Mouse (Mus musculus): Measurements from ENCODE around the gene Mid2. TPM values are rescaled to one million over a fixed set of nuclear protein-coding genes. Genes with fewer than 3 reads are reported as not detected.
"Not testable (repeated sequence)": the region's sequence is repeated elsewhere in the genome, so short reads cannot be mapped to it uniquely, and the experiment has no call there.

Gene Mid2
- 10 to 100 TPM; 28.4 to 31.0 TPM for total RNA-seq (2021)

DNA sequence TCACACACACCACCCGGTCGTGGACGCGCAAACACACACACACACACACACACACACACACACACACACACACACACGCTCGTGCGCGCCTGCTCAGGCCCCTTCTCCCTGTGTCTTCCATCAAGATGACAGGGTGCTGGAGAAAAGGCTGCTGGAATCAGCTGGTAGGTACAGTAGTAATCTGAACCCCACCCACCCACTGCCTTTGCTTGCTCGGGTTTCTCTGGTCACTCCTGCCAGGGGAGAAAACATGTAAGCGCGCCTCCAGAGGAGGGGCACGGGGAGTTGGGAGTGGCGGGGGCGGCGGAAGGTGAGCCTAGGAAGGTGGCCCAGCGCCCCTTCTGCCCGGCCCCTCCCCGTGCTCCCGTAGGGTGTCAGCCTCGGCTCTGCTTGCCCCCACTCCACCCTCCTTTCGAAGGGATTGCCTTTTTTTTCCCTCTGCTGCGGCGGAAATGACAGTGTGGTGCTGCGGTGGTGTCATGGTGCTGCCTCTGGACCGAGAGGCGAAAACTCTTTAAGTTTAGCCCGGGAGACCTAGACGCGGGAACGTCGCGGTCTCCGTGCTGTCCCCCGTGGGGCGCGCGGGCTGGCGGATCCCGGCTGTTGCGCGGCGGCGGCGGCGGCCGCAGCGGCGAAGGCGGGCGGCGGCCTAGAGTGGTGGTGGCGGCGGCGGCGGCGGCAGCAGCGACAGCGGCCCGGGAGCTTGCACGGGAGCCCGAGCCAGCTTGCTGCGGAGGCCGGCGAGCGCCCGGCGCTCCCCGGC is at the start of gene Mid2:
Gene Mid2, plus strand, starts transcription at position 121 of the 763 bp plus-strand sequence.
- peak; percentile 46 for DNase-seq

DNA sequence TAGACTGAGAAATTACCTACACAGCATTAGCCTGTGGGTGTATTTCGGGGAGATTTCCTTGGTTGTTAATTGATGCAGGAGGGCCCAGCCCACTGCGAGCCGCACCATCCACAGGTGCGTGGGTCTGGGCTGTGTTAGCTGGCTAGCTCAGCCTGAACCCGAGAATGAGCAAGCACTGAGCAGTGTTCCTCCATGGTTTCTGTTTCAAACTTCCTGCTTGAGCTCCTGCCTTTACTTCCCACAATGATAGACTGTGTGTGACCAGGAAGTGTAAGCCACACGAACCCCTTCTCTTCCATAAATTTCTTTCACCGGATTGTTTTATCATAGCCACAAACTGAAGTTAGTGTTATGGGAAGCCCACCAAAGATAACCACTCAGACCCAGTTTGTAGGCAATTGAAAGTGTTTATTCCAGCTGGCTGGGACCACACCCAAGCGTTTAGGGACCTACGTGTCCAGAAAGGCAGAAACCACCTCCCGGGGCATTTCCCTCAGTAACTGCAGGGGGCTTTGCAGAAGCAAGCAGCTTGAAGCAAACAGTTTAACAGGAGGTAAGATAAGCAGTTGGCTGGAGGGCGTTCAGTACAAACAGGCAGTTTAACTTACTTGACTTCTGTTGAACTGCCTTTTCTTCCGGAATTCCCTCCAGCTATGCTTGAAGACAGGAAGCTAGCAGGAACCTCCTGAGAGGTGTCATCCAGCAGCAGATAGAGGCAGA is 39.4 kb upstream of the Mid2 start:
- DNase-seq, result no peak

DNA sequence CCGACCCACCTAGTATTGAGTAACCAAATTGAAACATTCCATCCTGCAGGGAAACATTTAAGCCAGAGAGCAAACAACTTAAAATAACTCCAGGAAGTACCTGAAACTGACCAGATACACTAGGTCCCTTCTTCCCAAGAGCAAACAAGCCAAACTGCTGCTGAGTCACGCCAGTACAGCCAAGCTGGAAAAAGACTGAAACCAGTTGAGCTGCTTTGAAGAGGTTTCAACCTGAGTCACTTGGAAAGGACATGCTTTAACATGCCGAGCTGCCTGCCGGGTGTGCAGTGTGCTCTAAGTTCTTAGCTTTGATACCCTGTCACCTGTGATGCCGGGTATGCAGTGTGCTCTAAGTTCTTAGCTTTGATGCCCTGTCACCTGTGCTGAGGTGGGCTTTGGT is 26.4 kb upstream of the Mid2 start:
- DNase-seq, result no peak

DNA sequence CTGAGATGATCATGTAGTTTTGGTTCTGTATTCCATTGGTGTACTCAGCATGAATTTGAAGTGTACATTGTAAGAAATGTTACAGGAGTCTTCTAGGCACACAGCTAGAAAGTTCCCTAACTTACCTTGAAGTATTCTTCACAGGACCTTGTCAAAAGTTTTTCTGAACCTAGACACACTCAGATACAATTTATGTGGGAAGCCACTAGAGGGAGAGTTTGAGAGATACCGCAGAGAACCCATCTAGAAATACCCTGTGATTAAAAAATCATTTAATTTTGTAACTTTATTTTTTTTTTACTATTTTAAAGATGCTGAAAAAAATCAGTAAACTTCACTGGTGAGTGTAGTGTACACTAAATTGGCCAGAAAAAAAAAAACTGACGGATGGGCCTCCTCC is 24.8 kb upstream of the Mid2 start:
- DNase-seq, result no peak

DNA sequence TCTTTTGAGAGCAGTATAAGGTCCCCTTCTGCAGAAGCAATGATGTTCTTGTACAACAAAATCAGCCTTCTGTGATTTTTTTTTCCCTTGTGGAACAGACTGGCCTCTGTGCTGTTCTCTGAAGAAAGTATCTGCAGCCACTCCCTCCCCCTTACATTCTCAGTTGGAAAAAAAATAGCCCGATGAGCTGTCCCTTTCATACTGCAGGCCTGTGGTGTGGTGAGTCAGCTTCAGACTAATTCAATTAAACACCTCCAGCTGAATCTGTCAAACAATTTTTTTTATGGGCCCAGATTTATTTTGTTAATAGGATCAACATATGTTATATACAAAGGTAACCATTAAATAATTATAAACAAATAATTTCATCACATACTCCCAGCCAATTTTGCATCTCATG is 3.7 kb upstream of the Mid2 start:
- DNase-seq, result no peak

DNA sequence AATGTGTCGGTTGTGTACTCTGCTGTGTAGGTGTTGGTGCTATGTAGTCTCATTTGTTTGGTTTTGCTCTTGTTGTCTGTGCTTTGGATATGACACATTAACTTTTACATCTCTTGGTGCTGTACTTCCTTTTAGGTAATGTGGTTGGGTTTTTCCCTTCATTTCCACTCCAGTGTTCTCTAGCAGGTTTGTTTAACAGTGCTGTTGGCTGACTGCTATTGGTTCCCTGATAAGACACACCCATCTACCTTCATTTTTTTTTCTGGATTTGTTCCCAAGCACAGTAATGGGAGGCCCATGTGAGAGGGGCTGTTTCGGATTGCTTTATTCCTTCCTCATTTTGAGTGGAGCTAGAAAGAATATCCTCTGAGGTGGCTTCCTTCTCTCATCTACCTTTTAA is 883 bp upstream of the Mid2 start:
- no peak for DNase-seq

DNA sequence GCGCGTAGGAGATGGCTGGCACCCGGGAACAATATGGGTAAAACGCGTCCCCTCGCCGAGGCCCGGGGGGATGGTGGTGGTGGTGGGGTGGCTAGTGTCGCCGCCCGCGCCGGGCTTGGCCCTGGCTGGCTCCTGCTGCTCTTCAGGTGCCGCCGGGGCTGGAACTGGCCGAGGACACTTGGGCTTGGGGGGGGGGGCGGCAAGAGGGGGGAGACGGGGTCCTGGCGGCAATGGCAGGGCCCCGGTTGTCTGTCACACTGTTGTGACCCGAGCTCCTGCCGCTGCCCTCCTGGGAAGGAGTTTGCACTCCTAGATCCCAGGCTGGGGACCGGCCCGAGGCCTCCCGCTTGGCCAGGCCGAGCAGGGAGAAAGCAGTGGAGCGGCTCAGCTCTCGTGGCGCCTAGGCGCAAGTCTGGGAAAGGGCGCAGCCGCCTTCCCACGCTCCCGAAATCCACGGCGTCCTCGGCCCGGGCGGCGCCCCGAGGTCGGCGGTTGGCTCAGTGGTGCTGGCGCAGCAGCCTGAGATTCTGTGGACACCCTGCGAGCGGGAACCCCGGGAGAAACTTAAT is 927 bp downstream of the Mid2 start:
- DNase-seq, result peak; percentile 45

DNA sequence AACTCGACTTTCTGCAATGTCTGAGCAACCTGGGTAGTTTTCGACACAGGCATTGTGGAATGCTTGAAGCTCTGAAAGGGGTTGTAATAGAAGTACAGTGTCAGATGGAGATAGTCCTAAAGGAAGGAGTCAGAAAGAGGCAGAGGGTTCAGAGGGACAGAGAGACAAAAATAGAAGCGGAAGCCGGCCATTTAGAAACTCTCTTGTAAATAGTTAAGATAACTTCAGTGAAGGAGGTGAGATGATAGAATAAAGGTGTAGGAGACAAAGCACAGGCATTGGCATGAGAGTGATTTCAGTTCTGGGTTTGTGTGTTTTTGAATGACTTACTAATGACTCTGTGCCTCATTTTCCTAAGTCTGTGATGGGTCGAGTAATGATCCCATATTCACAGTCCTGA is 11.0 kb downstream of the Mid2 start:
- no peak for DNase-seq

DNA sequence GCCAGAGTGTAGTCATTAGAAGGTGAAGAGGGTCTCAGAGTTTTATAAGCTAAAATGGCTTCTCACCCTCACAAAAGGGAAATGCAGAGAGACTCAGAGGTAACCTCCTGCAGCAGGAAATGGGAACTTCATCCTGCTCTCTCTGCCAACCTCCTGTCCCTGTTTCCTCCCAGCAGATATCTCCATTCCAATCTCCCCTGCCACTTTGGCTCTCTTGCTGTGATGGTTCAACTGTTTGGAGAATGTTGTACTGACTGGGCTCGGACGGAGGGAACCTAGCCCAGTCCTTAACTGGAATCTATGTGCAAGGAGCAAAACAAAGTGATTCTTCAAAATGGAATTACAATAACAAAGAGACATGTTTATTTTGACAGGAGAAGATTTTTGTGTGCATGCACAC is 23.9 kb downstream of the Mid2 start:
- DNase-seq, result no peak

DNA sequence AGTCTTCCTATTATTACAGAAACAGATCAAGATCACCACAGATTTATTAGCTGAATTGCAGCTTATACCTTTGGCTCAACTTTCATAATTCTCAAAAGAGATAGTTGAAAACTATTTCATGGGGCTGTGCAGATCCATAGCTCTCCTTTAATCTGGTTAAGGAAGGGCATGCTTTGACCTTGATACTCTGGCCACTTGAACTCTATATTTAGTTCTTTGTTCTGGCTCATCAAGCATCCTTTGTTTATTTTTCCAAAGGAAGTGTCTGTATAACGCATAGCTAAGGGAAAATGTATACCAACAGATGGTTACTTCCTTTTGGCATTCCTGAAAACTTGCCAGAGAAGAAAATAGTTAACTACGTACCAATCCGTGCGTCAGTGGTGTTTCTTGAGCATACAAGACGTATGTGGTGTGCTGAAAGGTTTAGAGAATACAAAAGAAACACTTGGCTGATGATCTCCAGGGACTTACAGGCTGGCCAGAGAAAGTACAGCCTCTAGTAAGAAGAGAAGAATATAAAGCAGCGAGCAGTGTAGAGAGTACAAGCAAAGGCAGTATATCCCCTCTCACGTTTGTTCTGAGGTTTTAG is 33.6 kb downstream of the Mid2 start:
- DNase-seq, result not testable (repeated sequence)

DNA sequence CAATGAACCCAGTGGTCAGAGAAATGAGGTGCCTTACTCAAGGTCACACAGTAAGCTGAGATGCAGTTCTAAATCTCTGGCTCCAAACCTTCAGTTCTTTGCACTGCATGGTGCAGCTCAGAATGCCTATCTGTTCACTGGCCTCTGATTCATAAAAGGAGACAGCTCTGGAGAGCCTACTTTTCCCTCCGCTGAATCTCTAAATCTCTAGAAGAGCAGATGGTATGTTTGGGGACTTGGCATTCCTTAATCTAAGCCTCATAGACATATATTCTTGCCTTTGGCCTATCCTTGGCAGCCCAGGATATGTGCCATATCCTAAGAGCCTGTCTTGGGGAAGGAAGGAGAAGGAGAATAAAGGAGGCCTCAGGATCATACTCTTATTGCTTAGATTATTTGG is 38.8 kb downstream of the Mid2 start:
- no peak for DNase-seq

DNA sequence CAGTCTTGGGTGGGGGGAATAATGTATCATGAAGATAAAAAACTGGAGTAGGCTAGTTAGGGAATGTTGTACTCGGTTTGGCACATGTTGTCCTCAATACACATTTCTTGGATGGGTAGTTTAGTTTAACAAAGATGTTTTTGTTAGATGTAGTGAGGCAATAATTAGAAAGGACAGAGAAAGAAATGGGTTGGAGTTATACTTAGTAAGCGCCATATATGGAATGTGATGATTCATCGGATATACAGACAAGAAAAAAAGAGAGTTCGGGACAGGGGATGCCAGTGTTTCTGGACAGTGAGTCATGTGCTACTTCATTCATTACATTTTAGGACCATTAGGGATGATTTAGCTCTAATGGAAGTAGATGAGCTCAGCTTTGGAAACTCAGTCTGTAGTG is 41.7 kb downstream of the Mid2 start:
- DNase-seq, result no peak

DNA sequence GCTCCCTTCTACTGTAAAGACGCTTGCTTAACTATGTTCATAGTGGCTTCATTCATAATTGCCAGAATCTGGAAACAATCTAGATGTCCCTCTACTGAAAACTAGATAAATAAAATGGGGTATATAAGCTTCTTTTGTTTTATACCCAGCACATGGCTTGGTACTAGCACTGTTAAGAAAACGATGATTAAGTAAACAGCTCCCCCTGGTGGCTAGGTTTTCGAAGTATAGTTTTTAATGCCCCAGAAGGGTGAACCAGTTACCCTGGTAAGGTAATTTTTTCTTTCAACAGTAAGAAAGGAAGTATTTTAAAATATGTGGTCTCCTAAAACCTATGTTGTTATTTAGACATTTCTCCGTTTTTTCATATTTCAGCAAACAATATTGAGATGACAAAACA is 58.0 kb downstream of the Mid2 start:
- peak; percentile 32 for DNase-seq

DNA sequence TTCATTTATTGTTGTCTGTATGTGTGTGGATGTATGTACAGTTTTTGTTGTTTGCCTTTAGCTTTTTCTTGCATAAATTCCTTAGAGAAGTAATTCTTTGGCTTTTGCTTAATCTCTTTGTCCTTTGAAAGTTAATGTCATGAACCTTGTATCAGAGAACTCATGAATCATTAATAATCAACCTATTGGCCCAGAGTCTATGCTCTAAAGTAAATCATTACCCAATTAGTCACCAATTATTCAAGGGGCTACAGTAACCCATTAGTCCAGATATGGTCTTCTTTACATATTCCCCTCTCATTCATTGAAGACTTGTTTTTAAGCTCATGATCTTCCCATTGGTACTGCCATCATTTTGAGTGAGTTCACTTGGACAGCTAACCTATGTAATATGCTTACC is 74.6 kb downstream of the Mid2 start:
- no peak for DNase-seq

DNA sequence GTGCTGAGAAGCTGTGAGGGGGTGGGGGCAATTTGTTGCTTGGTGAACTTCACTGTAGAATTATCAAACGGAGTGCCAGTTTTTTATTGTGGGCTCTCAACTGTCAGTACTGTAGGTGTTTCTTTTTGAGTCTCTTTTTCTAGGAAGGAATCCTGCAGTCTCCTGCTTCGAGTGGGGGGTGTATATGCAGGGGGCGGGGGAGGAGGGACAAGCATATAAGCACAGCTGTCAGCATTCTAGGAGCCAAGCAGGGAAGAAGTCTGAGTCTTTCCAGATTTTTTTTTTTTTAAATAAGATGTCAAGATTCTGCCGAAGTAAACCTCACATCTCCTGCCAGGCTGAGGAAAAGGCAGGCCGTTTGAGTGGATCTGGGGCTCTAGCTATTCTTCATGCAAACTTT is 78.8 kb downstream of the Mid2 start:
- DNase-seq, result no peak

DNA sequence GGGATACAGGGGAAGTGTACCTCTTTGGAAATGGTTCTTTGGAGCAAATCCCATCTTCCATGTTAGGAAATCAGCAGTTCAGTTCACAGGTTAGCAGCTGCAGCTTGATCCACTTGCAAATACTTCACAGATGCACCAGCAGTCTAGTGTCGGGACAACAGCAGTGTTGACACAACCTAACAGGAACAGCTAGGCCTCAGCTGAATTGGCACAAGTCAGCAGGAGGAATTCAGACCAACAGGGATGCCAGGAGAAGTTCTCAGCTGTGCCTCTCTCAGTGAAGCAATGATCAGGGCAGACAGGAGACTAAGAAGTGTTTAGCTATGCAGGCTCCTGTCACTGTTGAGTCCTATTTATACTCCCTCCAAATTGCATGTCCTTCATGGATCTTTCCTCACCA is 105.4 kb downstream of the Mid2 start:
- peak; percentile 17 for DNase-seq

DNA sequence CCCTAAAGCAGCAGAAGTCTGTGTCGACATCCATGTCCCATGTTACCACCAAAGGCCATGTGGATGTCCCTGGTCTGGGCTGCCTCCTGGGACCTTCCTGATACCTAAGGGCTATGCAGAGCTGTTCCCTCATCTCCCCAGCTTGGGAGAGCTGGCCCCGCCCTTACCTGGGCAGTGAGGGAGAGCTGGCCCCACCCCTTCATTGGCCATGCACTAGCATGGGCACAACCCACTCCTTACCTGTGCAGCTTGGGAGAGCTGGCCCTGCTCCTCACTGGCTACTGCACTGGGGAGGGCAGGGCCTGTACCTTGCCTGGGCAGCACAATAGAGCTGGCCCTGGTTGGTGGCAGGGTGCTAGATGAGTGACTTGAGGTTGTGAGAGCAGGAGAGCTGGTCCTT is 140.9 kb downstream of the Mid2 start:
- DNase-seq, result no peak

DNA sequence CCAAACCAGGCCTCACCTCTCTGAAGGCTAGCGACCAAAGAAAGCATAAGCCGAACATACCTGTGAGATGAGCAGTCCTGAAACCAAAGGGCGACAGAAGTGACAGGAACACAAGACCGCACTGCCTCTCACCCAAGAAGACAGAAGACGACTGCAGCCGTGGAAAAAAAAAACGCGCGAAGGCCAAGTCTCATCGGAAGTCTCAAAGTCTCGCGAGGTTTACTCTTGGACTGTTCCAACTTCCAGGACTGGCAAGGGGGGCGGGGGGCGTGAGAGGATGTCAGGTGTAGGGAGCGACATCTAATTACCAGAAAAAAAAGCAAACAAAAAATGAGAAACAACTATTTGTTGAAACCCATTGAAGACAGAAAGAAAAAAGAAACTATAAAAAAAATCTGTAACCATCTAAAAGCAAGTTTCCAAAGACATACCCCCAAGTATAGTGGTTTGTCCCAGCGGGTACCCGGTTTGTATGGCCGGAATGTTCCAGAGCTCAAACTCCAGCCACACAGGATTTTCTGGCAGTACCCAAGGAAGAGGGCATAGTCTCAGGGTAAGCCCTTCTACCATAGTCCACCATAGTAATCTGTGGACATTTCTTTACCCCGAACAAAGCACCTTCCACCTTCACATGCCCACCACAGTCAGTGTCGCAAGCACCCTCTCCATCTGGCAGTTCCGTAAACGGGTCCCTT is 149.1 kb downstream of the Mid2 start, which contains the start of gene Tex13b:
Gene Tex13b, minus strand, starts transcription at position 122 of the 695 bp plus-strand sequence.
- DNase-seq, result no peak

Measured in heart, postnatal 4 days (tissue).